Mouse (Mus musculus): ENCODE data around the gene Ttll9. TPM values are rescaled to one million over a fixed set of nuclear protein-coding genes. Genes with fewer than 3 reads are reported as not detected.

Gene Ttll9
- 1 to 10 TPM; 1.7 to 3.0 TPM for total RNA-seq (2021)
- long read RNA-seq, experiment 1, partial matches to known transcripts, result 0 of 2 reads
- long read RNA-seq, experiment 1, other reads (novel, unspliced or antisense), result 2 of 2 reads
- long read RNA-seq, experiment 2, partial matches to known transcripts, result 1 of 5 reads
- long read RNA-seq, experiment 2, other reads (novel, unspliced or antisense), result 2 of 5 reads

GRCm38 (mm10) chr2:152962091-152962793 lies at the start of gene Ttll9:
Gene Ttll9 (plus strand): TSS chr2:152962485.
- DNase-seq (ENCODE audit: low spot score in 2 of 2), result peak; percentile 83 to 86

DNA sequence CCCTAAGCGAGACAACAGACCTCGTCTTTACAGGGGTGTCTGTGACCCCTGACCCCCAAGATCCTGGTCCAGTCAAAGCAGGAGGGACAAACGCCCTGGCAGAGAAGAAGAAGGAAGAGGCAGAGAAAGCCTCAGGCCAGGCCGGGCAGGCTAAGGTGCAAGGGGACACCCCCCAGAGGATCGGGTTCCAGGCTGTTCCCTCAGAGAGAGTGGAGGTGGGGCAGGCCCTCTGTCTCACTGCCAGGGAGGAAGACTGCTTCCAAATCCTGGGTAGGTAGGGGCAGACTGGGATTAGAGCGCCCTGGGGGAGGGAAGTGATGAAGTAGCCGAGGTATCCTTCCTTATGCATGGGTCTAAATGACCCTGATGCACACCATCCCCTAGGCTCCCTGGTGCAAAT lies 48.8 kb upstream of the Ttll9 start:
- no peak for DNase-seq (ENCODE audit: low spot score in 2 of 2)

- DNase-seq (ENCODE audit: low spot score in 2 of 2), result peak; percentile 89 to 92
These were observed 47.8 kb upstream of the Ttll9 start for GRCm38 (mm10) chr2:152914310-152915120.

DNA sequence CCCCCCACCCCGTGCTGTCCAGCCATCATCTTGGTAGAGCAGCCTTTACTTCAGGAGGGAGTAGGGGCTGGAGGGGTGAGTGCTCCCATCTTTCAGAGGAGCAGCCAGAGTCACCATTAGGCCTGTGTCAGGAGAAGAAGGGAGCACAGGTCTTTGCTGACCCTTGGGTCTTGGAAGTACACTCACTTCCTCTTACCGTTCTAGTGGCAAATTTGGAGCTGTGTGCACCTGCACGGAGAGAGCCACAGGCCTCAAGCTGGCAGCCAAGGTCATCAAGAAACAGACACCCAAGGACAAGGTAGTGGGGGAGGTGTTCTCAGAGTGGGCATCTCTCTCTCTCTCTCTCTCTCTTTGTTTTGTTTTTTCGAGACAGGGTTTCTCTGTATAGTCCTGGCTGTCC lies 46.8 kb upstream of the Ttll9 start:
- no peak for DNase-seq (ENCODE audit: low spot score in 2 of 2)

GRCm38 (mm10) chr2:152916111-152916510 lies 46.2 kb upstream of the Ttll9 start:
- no peak for DNase-seq (ENCODE audit: low spot score in 2 of 2)

- no peak for DNase-seq (ENCODE audit: low spot score in 2 of 2)
These were observed 44.6 kb upstream of the Ttll9 start for GRCm38 (mm10) chr2:152917671-152918070.

DNA sequence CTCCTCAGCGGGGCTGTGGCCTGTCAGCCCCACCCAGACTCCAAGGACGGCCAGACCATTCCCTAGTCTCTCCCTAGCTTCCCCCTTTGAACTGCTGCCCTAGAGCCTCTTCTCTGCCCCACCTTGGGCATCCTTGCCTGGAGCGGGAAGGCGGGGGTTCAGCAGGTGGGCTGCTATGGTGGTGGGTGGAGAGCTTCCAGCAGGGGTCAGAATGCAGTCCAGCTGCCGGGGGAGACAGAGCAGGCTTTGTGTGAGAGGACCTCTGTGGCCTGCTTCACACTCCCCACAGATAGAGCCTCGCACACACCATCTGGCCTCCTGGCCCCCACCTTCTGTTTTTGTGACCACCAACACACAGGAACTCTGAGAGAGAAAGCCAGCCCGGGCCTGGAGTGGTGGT lies 39.9 kb upstream of the Ttll9 start:
- DNase-seq (ENCODE audit: low spot score in 2 of 2), result no peak

DNA sequence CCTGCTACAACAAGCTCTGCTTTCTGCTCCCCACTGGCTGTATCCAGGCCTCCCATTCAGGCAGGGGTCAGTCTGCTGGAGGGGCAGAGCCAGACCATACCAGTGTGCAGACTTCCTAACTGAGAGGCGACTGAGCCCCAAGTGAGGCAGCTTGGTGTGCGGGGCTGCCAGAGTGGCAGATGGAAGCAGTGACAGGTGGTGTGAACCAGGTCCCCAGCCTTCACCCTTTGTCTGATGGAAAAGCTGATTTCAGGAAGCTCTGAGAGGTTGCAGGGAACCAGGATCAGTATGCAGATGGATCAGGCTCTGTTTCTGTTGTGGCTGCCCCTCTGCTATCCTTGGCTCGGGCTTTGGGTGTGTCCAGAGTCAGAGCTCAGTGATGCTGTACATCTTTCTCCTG lies 38.7 kb upstream of the Ttll9 start:
- no peak for DNase-seq (ENCODE audit: low spot score in 2 of 2)

DNA sequence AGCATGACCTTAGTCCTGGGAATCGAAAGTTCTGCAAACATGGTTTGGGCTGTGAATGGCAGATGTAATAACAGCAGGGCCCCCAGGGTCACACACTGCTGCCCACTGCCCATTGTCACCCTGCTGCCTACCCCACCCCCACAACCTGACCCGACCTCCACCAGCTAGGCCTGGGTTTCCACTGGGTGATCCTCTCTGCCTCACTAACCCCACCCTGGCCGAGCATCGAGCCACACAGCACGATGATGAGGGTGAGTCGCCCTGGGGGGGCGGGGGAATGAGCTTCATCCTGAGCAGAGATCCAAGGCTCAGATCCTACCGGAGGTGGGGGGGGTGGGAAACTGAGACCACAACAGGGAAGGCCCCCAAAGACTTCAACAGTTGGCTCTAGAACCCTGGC lies 38.2 kb upstream of the Ttll9 start:
- DNase-seq (ENCODE audit: low spot score in 2 of 2), result no peak

GRCm38 (mm10) chr2:152924543-152924942 lies 37.7 kb upstream of the Ttll9 start:
- no peak for DNase-seq (ENCODE audit: low spot score in 2 of 2)

- DNase-seq (ENCODE audit: low spot score in 2 of 2), result no peak
These were observed 37.0 kb upstream of the Ttll9 start for GRCm38 (mm10) chr2:152925189-152925872.

GRCm38 (mm10) chr2:152926896-152927295 lies 35.4 kb upstream of the Ttll9 start:
- no peak for DNase-seq (ENCODE audit: low spot score in 2 of 2)

GRCm38 (mm10) chr2:152927371-152927770 lies 34.9 kb upstream of the Ttll9 start:
- no peak for DNase-seq (ENCODE audit: low spot score in 2 of 2)

DNA sequence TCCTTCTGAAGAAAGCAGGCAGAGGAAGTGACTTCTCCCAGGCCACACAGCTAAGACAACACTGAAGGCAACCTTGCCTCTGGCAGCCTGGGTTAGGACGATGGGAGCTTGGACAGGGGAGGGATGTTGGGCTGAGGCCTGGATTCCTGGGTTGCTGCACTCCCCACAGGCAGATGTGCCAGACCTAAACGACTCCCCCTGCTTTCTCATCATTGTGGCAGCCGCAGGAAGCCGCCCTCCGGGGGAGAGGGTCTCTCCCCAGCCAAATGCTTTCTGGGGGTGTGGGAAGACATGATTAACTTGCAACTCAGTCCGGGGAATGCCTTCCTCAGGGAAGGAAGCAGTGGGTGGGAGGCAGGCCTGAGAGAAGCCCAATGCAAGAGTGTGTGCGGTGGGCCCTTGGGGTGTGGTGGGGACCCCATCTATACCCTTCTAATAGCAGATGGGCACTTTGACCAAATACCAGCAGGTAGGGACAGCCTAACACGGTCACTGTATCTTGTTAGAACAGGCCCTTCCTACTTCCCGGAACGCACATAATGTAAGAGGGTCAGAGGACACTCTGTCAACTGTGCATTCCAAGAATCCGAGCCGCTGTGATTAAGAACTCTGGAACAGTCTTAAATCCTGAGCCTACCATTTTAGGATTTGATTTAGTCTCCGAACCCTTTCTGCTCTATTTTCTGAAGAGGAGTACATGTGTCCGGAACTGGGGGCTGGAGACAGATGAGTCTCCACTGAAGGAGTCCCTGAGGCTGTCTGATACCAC lies 33.9 kb upstream of the Ttll9 start:
- no peak for DNase-seq (ENCODE audit: low spot score in 2 of 2)

DNA sequence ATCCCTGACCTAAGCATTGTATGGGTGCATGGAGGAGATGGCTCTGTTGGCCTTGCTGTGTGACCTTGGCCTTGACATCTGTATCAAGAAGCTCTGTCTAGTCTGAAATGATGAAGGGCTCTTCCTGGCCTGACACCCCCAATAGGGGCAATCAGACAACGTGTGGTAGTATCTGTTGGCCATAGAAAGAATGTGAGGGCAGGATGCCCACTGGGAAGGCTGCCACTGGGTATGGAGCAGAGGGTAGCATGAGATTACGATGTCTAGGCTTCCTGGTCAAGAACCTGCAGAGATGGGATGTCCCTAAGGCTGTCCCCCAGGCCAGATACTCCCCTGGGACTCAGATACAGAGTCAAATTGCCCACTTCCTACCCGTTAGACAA lies 33.3 kb upstream of the Ttll9 start:
- no peak for DNase-seq (ENCODE audit: low spot score in 2 of 2)

- DNase-seq (ENCODE audit: low spot score in 2 of 2), result no peak
These were observed 32.0 kb upstream of the Ttll9 start for GRCm38 (mm10) chr2:152930276-152930675.

- DNase-seq (ENCODE audit: low spot score in 2 of 2), result no peak
These were observed 30.7 kb upstream of the Ttll9 start for GRCm38 (mm10) chr2:152931456-152932160.

GRCm38 (mm10) chr2:152933048-152933447 lies 29.2 kb upstream of the Ttll9 start, which contains the start of gene Foxs1:
Gene Foxs1 (minus strand): TSS chr2:152933208.
- no peak for DNase-seq (ENCODE audit: low spot score in 2 of 2)

DNA sequence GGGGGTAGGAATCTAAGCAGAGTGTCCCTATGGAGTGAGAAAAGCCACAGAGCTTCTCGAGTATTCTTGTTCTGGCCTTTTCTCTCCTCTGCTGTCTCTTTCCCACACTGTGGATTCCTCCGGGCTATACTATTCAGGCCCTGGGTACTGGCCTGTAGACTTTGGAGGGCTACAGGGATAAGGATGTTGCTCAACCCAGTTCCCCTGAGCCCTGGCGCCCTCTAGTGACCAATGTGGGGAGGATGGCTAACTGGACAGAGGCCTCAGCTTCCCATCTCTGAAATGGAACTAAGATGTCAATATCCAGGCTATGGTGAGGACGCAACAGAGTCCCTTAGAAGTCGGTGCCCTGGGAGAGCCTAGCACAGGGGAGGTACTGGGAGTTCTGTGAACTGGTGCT lies 28.7 kb upstream of the Ttll9 start:
- no peak for DNase-seq (ENCODE audit: low spot score in 2 of 2)

DNA sequence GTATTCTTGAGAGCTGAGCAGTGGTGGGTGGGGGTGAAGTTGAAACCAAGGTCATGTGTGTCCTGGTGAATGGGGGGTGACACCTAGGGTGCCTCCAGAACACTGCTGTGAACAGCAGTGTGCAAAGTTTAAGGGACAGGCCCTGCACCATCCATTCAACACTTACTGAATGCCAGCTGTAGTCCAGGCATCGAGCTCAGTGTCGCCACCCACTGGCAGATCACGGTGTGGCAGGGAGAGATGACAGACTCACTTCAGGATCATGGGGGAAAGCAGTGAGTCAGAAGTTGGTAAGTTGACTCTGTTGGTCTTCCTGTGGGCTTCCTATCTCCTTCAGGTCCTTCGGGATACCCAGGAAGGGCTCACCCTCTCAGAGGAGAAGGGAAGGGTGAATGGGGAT lies 22.4 kb upstream of the Ttll9 start:
- DNase-seq (ENCODE audit: low spot score in 2 of 2), result no peak
